Mouse (Mus musculus) spleen, embryonic (tissue): ENCODE results near the gene Traf3ip2.

Experiments
- CTCF ChIA-PET: fragments of 350-600 bp; sonication (Branson Sonifier 250); formaldehyde crosslinking; loops from one replicate; lab custom pipeline; 2022; lab: Charles Lee

Gene Traf3ip2

GRCm38 (mm10) chr10:39612633-39612988 is at the start of gene Traf3ip2:
Traf3ip2 (plus strand) TSS chr10:39612934.
- CTCF ChIA-PET: interaction anchor here (0.7 kb wide), 1 partner anchor 13 kb away, joined by 8 read pairs; no protein-coding TSS in a partner anchor

GRCm38 (mm10) chr10:39563552-39564223 is 49.0 kb upstream of the Traf3ip2 start:
- CTCF ChIA-PET: no interaction called here

- CTCF ChIA-PET: interaction anchor here (0.6 kb wide), 1 partner anchor 114 kb away, joined by 3 read pairs; no protein-coding TSS in a partner anchor
Observed at GRCm38 (mm10) chr10:39566901-39567300, 45.8 kb upstream of the Traf3ip2 start.

GRCm38 (mm10) chr10:39568991-39569390 is 43.7 kb upstream of the Traf3ip2 start:
- CTCF ChIA-PET: no interaction called here

- CTCF ChIA-PET: interaction anchor here (0.7 kb wide), 1 partner anchor 13 kb away, joined by 7 read pairs; no protein-coding TSS in a partner anchor
Observed at GRCm38 (mm10) chr10:39571011-39571410, 41.7 kb upstream of the Traf3ip2 start.

- CTCF ChIA-PET: no interaction called here
Observed at GRCm38 (mm10) chr10:39572050-39572671, 40.6 kb upstream of the Traf3ip2 start.

GRCm38 (mm10) chr10:39572672-39573051 is 40.1 kb upstream of the Traf3ip2 start:
- CTCF ChIA-PET: no interaction called here

GRCm38 (mm10) chr10:39576466-39576865 is 36.3 kb upstream of the Traf3ip2 start:
- CTCF ChIA-PET: no interaction called here

- CTCF ChIA-PET: no interaction called here
Observed at GRCm38 (mm10) chr10:39580477-39580876, 32.3 kb upstream of the Traf3ip2 start.

GRCm38 (mm10) chr10:39582385-39582784 is 30.3 kb upstream of the Traf3ip2 start:
- CTCF ChIA-PET: no interaction called here

- CTCF ChIA-PET: interaction anchor here (0.6 kb wide), 1 partner anchor 13 kb away, joined by 7 read pairs; no protein-coding TSS in a partner anchor
Observed at GRCm38 (mm10) chr10:39583718-39584117, 29.0 kb upstream of the Traf3ip2 start.

- CTCF ChIA-PET: no interaction called here
Observed at GRCm38 (mm10) chr10:39587290-39587925, 25.3 kb upstream of the Traf3ip2 start.

GRCm38 (mm10) chr10:39587973-39588746 is 24.6 kb upstream of the Traf3ip2 start:
- CTCF ChIA-PET: no interaction called here

- CTCF ChIA-PET: no interaction called here
Observed at GRCm38 (mm10) chr10:39589765-39590546, 22.8 kb upstream of the Traf3ip2 start.

- CTCF ChIA-PET: no interaction called here
Observed at GRCm38 (mm10) chr10:39590629-39591028, 22.1 kb upstream of the Traf3ip2 start.

- CTCF ChIA-PET: no interaction called here
Observed at GRCm38 (mm10) chr10:39592501-39592900, 20.2 kb upstream of the Traf3ip2 start.

GRCm38 (mm10) chr10:39594716-39595115 is 18.0 kb upstream of the Traf3ip2 start:
- CTCF ChIA-PET: interaction anchor here (0.9 kb wide), 1 partner anchor 730 kb away, joined by 5 read pairs; no protein-coding TSS in a partner anchor

GRCm38 (mm10) chr10:39595862-39596261 is 16.9 kb upstream of the Traf3ip2 start:
- CTCF ChIA-PET: interaction anchor here (0.9 kb wide), 1 partner anchor 731 kb away, joined by 5 read pairs; no protein-coding TSS in a partner anchor

- CTCF ChIA-PET: no interaction called here
Observed at GRCm38 (mm10) chr10:39597116-39597791, 15.5 kb upstream of the Traf3ip2 start.

GRCm38 (mm10) chr10:39597792-39598183 is 14.9 kb upstream of the Traf3ip2 start:
- CTCF ChIA-PET: no interaction called here
